Mouse (Mus musculus) erythroblast, adult 5-6 weeks (primary cell): ENCODE results near the gene Uhmk1. TPM values are rescaled to one million over a fixed set of nuclear protein-coding genes. Genes with fewer than 3 reads are reported as not detected.

Experiments
- total RNA-seq, 2 experiments: library from RNA; stranded (forward) in 1 of 2; stranded (reverse) in 1 of 2; fragments of 150-400 nt in 1 of 2; fragments of 200-764, 138-1000 nt in 1 of 2; gene quantifications; 2 replicates each; pipeline versions ENCODE4 v1.2.3 to v1.2.4; 2015 to 2017; ENCODE audit warnings: low replicate concordance in 2 of 2

Gene Uhmk1
- total RNA-seq, 2 experiments from 2014 or later, result 18.8 to 26.6 TPM

Other genes starting within 250 kb of the Uhmk1 start
- 0.77 and 1.7 TPM in 2 replicates for gene Hsd17b7, start 246.2 kb downstream of the Uhmk1 start, total RNA-seq (2015; ENCODE audit: low replicate concordance)
- 0.60 and 0.98 TPM in 2 replicates for gene Hsd17b7, start 246.2 kb downstream of the Uhmk1 start, total RNA-seq (2017; ENCODE audit: low replicate concordance)
- gene Ddr2, start 104.6 kb downstream of the Uhmk1 start, total RNA-seq (2015; ENCODE audit: low replicate concordance), result not detected in 2 replicates
- 0.60 TPM in 1 of 2 replicates, not detected in the other for gene Ddr2, start 104.6 kb downstream of the Uhmk1 start, total RNA-seq (2017; ENCODE audit: low replicate concordance)
- gene Uap1, start 40.4 kb downstream of the Uhmk1 start, total RNA-seq (2015; ENCODE audit: low replicate concordance), result 29.2 and 31.1 TPM in 2 replicates
- 14.8 and 20.4 TPM in 2 replicates for gene Uap1, start 40.4 kb downstream of the Uhmk1 start, total RNA-seq (2017; ENCODE audit: low replicate concordance)
- not detected in 2 replicates for gene Sh2d1b2, start 17.4 kb upstream of the Uhmk1 start, total RNA-seq (2015; ENCODE audit: low replicate concordance)
- gene Sh2d1b2, start 17.4 kb upstream of the Uhmk1 start, total RNA-seq (2017; ENCODE audit: low replicate concordance), result 0.14 TPM in 1 of 2 replicates, not detected in the other
- 0.58 and 5.9 TPM in 2 replicates for gene Sh2d1b1, start 61.9 kb upstream of the Uhmk1 start, total RNA-seq (2015; ENCODE audit: low replicate concordance)
- gene Sh2d1b1, start 61.9 kb upstream of the Uhmk1 start, total RNA-seq (2017; ENCODE audit: low replicate concordance), result 1.5 and 2.5 TPM in 2 replicates
- 3.8 and 7.9 TPM in 2 replicates for gene Gm7694, start 90.9 kb upstream of the Uhmk1 start, total RNA-seq (2015; ENCODE audit: low replicate concordance)
- gene Gm7694, start 90.9 kb upstream of the Uhmk1 start, total RNA-seq (2017; ENCODE audit: low replicate concordance), result 4.5 and 8.1 TPM in 2 replicates
- gene Spata46, start 93.4 kb upstream of the Uhmk1 start, total RNA-seq (2015; ENCODE audit: low replicate concordance), result not detected in 2 replicates
- gene Spata46, start 93.4 kb upstream of the Uhmk1 start, total RNA-seq (2017; ENCODE audit: low replicate concordance), result not detected in 2 replicates